Mouse (Mus musculus) liver, adult 2 months (tissue): ENCODE measurements around the gene Rps10. TPM values are rescaled to one million over a fixed set of nuclear protein-coding genes. Genes with fewer than 3 reads are reported as not detected.

Experiments used
- DNase-seq: peaks from one replicate; pipeline ENCODE4 v3.0.0-alpha.2; 2011; ENCODE audit warnings: low read depth, low spot score; ENCODE audit errors: extremely low read depth
- H3K27ac ChIP-seq: fragments of 200-500 bp; replicated peaks from 2 replicates; pipeline ENCODE4 v1.5.1; 2012; ENCODE audit warnings: low read depth, mild to moderate bottlenecking, control low read depth, inconsistent platforms, low read length; ENCODE audit not compliant: insufficient read depth
- H3K27me3 ChIP-seq: fragments of 200-500 bp; 2 replicates; pipeline ENCODE4 v1.6.1; 2012; ENCODE audit warnings: mild to moderate bottlenecking, moderate library complexity, low read length, inconsistent platforms; ENCODE audit not compliant: control insufficient read depth, insufficient read depth
- H3K36me3 ChIP-seq: fragments of 200-500 bp; 2 replicates; pipeline ENCODE4 v1.6.1; 2012; ENCODE audit warnings: low read length, inconsistent platforms; ENCODE audit not compliant: control insufficient read depth, insufficient read depth
- H3K4me1 ChIP-seq: fragments of 200-500 bp; 2 replicates; pipeline ENCODE4 v1.6.1; 2011; ENCODE audit warnings: low read length; ENCODE audit not compliant: control insufficient read depth, insufficient read depth
- H3K4me3 ChIP-seq: fragments of 200-500 bp; 2 replicates; pipeline ENCODE4 v1.5.1; 2011; ENCODE audit warnings: low read depth, mild to moderate bottlenecking, control low read depth, low read length, moderate library complexity; ENCODE audit not compliant: insufficient read depth
- H3K79me2 ChIP-seq: fragments of 200-500 bp; 2 replicates; pipeline ENCODE4 v1.6.1; 2012; ENCODE audit warnings: inconsistent platforms, mild to moderate bottlenecking, low read length, moderate library complexity; ENCODE audit not compliant: control insufficient read depth, insufficient read depth
- H3K9ac ChIP-seq: fragments of 200-500 bp; 2 replicates; pipeline ENCODE4 v1.6.1; 2012; ENCODE audit warnings: low read depth, mild to moderate bottlenecking, control low read depth, inconsistent platforms, low read length
- CTCF ChIP-seq: fragments of 200-500 bp; IDR thresholded peaks from 2 replicates; pipeline ENCODE4 v1.5.1; 2011; ENCODE audit warnings: low read depth, low read length, control low read depth
- POLR2A ChIP-seq: fragments of 200-500 bp; IDR thresholded peaks from 2 replicates; pipeline ENCODE4 v1.6.1; 2011; ENCODE audit warnings: low read length, control low read depth; ENCODE audit not compliant: insufficient read depth; ENCODE audit errors: extremely low read depth
- WGBS: fragments of 180-500 bp; shearing (Covaris S2); methylation state at CpG from one replicate; pipeline ENCODE4 v1.1.7; 2018; 5-methylcytosine and 5-hydroxymethylcytosine counted together
- polyA plus RNA-seq: library from polyadenylated mRNA; depleted of rRNA; stranded (reverse); fragments of >200 nt; gene quantifications from 2 replicates; pipeline ENCODE4 v1.2.3, GENCODE M21; 2012; rRNA removed
- total RNA-seq: library from RNA; depleted of rRNA; stranded (reverse); fragments of >200 nt; gene quantifications from 2 replicates; pipeline ENCODE4 v1.2.3, GENCODE M21; 2014; rRNA removed

The Rps10 gene
- 416 and 461 TPM in 2 replicates for total RNA-seq
- polyA plus RNA-seq: 407 and 437 TPM in 2 replicates

DNA sequence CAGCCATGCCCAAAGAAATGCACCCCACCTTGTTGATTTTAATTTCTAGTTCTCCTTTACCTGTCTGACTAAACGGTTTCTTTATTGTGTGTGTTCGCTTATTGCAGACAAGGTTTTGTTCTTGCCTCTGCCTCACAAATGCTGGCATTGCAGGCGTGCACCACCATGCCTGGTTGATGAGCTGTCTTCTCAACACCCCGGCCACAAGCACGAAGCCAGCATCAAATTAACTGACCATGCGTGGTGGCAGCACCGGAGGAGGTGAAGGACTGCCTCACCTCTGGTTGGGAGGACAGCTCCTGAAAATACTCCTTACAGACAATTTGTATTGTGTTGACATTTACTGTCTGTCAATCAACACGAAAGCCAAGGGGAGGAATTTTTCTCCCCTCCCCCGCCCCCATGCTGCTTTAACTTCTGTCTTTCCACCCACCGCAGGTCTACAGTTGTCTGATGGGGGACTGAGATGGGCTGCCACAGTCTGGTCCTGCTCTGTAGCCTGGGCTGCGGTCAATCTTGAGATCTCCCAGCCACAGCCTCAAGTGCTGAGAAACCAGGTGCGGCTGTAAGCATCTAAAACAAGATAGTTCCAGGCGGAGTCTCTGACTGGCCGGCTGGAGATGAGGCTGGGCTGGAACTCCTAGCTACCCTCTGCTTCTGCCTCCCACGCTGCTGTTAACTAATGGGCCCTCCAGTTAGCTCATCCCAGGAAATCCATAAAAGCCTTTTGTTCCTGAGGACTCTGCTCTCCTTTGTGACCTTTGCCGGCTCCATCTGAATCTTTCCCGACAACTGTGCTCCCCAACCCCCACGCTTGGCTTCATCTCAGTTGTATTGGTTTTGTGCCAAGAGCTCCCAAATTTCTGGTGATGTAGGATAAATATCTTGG lies at the start of gene Rps10:
Gene Rps10 (minus strand): TSS at position 538 of the 889 bp plus-strand sequence.
- Histone ChIP-seq H3K27me3 (no peaks in the 10 kb centered on the region), H3K36me3 (peaks cover 10% of the 10 kb centered on the region), H3K4me3 (peak within 1 kb of the TSS; percentile 30; the same call in 1 of the 2 replicates), H3K4me1 (peaks cover 17% of the 10 kb centered on the region), H3K9ac (no peak within 1 kb of the TSS), H3K79me2 (peaks cover 17% of the 10 kb centered on the region), H3K27ac (peak within 1 kb of the TSS; percentile 58)
- 47% methylated on average over 18 of the region's 18 CpGs for WGBS
- TF ChIP-seq POLR2A: no peak
- no peak for TF ChIP-seq CTCF
- DNase-seq: peak; percentile 49

DNA sequence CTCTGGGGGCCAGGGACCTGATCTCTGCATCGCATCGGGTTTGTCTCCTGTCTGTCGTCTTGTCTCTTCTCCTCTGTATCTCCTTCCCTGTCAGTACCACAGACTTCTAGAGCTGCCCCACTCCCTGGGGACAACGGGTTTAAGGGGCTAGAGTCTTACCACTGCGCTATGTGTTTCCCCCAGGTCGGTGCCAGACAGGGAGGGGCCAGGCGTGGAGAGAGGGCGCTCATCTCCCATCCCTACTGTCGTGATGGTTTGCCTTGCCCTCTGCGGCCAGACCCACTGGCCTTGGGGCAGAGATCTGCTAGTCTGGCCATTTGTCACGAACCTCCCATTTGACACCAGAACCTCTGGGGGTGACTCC lies 49.1 kb upstream of the Rps10 start:
- Histone ChIP-seq H3K36me3 (no peaks in the 10 kb centered on the region), H3K4me1 (no peaks in the 10 kb centered on the region; the same call in 1 of the 2 replicates), H3K27ac (no peak overlapping the region), H3K27me3 (peaks cover 6% of the 10 kb centered on the region; the same call in 1 of the 2 replicates), H3K4me3 (no peak overlapping the region), H3K9ac (no peak overlapping the region), H3K79me2 (no peaks in the 10 kb centered on the region)
- TF ChIP-seq CTCF: no peak
- TF ChIP-seq POLR2A: no peak
- DNase-seq: no peak
- WGBS: 4% methylated on average over 11 of the region's 11 CpGs

DNA sequence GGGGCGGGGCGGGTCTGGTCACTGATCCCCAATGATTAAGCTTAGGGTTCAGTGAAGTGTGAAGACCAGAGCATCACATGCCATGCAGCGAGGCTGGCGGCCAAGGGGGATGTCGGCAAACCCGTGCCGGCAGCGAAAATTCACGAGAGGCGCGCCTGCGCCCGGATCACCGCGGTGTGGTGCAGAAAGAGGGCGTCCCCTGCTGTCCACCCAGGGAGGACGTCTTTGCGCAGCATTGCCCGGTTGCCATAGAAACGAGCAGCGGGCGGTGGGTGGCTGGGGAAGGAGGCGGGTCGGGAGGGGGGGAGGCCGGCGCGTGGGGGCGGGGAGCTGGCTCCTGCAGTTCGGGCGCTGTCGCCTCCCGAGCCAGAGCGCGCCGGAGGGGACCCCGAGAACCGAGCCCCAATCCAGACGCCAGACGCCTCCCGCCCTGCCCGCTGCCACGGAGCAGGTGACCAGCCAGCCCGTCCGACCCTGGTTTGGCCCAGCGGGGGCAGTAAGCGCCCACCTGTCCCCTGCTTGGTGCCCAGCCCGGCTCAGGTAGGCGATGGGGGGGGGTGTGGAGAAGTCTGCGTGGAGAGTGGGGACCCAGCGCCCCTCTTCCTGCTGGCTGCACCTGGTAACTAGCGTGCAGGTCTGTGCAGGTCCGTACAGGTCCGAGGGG lies 48.5 kb upstream of the Rps10 start:
- DNase-seq: no peak
- no peak for TF ChIP-seq POLR2A
- TF ChIP-seq CTCF: peak; percentile 69
- Histone ChIP-seq H3K27me3 (peaks cover 6% of the 10 kb centered on the region; the same call in 1 of the 2 replicates), H3K9ac (no peak overlapping the region), H3K4me3 (no peak overlapping the region), H3K79me2 (no peaks in the 10 kb centered on the region), H3K27ac (no peak overlapping the region), H3K36me3 (no peaks in the 10 kb centered on the region), H3K4me1 (no peaks in the 10 kb centered on the region; the same call in 1 of the 2 replicates)
- WGBS: 2% methylated on average over 52 of the region's 53 CpGs

DNA sequence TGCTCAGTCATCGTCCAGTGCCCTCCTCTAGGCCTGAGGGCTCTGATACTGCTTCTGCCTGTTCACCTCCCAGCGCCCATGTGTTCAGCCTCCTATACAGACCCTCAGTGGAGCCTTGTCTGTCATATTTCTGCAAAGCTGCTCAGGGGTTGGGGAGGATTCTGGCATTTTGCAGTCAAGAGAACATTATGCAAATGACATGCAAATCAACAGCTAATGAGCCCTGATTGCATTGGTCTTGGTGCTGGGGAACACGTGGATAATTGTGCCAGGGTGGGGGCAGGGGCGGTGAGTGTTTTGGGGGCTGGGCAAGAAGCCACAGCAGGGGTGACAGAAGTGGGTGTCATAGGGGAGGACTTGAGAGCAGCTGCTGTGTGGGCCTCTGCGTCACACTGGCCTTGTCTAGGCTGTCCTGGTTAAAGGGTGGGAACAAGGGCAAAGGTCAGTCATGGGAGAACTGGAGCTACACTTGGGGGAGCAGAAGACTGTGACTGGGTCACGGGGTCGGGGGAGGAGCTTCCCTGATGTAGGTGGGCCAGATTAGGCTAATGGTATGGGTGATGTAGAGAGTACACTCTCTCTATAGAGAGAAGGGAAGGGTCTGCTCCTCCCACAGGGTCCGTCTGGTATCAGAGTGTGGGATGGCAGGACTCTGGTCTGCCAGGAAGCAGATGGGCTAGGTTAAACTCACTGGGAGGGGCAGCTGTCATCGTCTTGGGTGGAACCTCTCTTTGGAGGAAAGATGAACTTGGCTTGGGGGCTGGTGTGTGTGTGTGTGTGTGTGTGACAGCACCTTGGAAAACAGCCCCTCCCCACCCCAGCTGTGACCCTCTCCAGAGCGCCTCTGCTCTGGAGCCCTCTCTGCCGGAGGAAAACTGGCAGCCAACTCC lies 42.7 kb upstream of the Rps10 start:
- no peaks in the 10 kb centered on the region for H3K36me3 ChIP-seq
- DNase-seq: no peak

DNA sequence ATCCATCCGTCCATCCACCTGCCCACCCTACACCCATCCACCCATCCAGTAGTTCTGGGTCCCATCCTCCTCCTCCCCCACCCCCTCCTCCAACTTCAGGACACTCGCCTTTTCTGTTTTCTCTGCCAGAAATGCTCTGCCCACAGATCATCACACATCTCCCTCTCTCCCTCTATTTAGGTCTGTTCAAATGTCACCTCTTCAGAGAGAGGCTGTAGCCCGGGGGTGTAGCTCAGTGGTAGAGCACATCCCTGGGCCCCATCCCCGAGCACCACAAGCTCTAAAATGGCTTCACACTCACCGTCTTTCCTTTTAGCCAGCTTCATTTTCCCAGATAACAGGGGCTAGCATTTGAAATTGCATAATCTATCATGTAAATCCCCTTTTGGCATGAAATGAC lies 41.3 kb upstream of the Rps10 start:
- TF ChIP-seq CTCF: no peak
- no peak for TF ChIP-seq POLR2A
- WGBS: 83% methylated on average over 5 of the region's 5 CpGs
- no peak for DNase-seq
- Histone ChIP-seq H3K4me3 (no peak overlapping the region), H3K27ac (no peak overlapping the region), H3K79me2 (no peaks in the 10 kb centered on the region), H3K4me1 (no peaks in the 10 kb centered on the region), H3K27me3 (no peaks in the 10 kb centered on the region), H3K36me3 (no peaks in the 10 kb centered on the region), H3K9ac (no peak overlapping the region)

More for the DNA sequence above, 42.7 kb upstream of the Rps10 start:
- no peaks in the 10 kb centered on the region for H3K79me2 ChIP-seq
- 62% methylated on average over 11 of the region's 11 CpGs for WGBS
- no peak overlapping the region for H3K27ac ChIP-seq
- TF ChIP-seq POLR2A (no peak), CTCF (no peak)
- no peaks in the 10 kb centered on the region for H3K4me1 ChIP-seq
- no peaks in the 10 kb centered on the region for H3K27me3 ChIP-seq
- H3K9ac ChIP-seq: no peak overlapping the region
- H3K4me3 ChIP-seq: no peak overlapping the region
